Mouse (Mus musculus) cerebellum, adult 2 months (tissue): ENCODE results near the gene Fam45a.

ENCODE experiments used
- CTCF ChIP-seq: fragments of 200-500 bp; IDR thresholded peaks from 2 replicates; pipeline ENCODE4 v1.5.1; 2011; ENCODE audit warnings: low read depth, mild to moderate bottlenecking, control low read depth, low read length, moderate library complexity, borderline replicate concordance; ENCODE audit not compliant: insufficient read depth
- POLR2A ChIP-seq: fragments of 200-500 bp; IDR thresholded peaks from 2 replicates; pipeline ENCODE4 v1.6.1; 2011; ENCODE audit warnings: low read length, control low read depth, borderline replicate concordance; ENCODE audit not compliant: insufficient read depth

- TF ChIP-seq POLR2A (no peak), CTCF (no peak)
These were observed 20.2 kb upstream of the Fam45a start for GRCm38 (mm10) chr19:60791164-60791563.
